Mouse (Mus musculus) monocyte, adult 59 days (primary cell): ENCODE results near the gene Hoxb3. TPM values are rescaled to one million over a fixed set of nuclear protein-coding genes. Genes with fewer than 3 reads are reported as not detected.

Experiments used
- total RNA-seq, 2 experiments: library from RNA; stranded (reverse); gene quantifications; one replicate each; pipeline ENCODE4 v1.2.4; 2023

Gene Hoxb3
- under 1 TPM; 0.21 to 0.50 TPM for total RNA-seq

GRCm38 (mm10) chr11:96323154-96323553 is at the start of gene Hoxb3:
TSS of gene Hoxb3 (plus strand) at chr11:96323326.

GRCm38 (mm10) chr11:96281855-96282570 is 41.1 kb upstream of the Hoxb3 start, which contains the start of gene Hoxb8:
TSS of gene Hoxb8 (plus strand) at chr11:96281905.

GRCm38 (mm10) chr11:96285771-96286738 is 37.1 kb upstream of the Hoxb3 start, which contains the start of gene Hoxb7:
TSS of gene Hoxb7 (plus strand) at chr11:96286623.

GRCm38 (mm10) chr11:96291681-96292564 is 31.2 kb upstream of the Hoxb3 start, which contains the start of gene Hoxb6:
TSS of gene Hoxb6 (plus strand) at chr11:96292476.

GRCm38 (mm10) chr11:96303151-96304099 is 19.7 kb upstream of the Hoxb3 start, which contains the start of gene Hoxb5:
TSS of gene Hoxb5 (plus strand) at chr11:96303336.

GRCm38 (mm10) chr11:96317608-96318367 is 5.3 kb upstream of the Hoxb3 start, which contains the start of gene Hoxb4:
TSS of gene Hoxb4 (plus strand) at chr11:96318267.

GRCm38 (mm10) chr11:96350341-96350624 is 27.2 kb downstream of the Hoxb3 start, which contains the start of gene Hoxb2:
TSS of gene Hoxb2 (plus strand) at chr11:96350525.

GRCm38 (mm10) chr11:96365441-96366091 is 42.4 kb downstream of the Hoxb3 start, which contains the start of gene Hoxb1:
TSS of gene Hoxb1 (plus strand) at chr11:96365752.

Other genes with a start within 250 kb of the Hoxb3 start
- 100 to 1,000 TPM in 1 of 2 experiments, 10 to 100 TPM in 1; 98.9 to 109 TPM for gene Atp5g1, start 247.7 kb upstream of the Hoxb3 start, total RNA-seq
- not detected for gene Calcoco2, start 211.4 kb upstream of the Hoxb3 start, total RNA-seq
- gene Ttll6, start 189.5 kb upstream of the Hoxb3 start, total RNA-seq = not detected
- gene Hoxb13, start 129.0 kb upstream of the Hoxb3 start, total RNA-seq = not detected
- gene Hoxb9, start 51.9 kb upstream of the Hoxb3 start, total RNA-seq = not detected
- not detected for gene Hoxb8, start 41.4 kb upstream of the Hoxb3 start, total RNA-seq
- not detected for gene Hoxb7, start 36.7 kb upstream of the Hoxb3 start, total RNA-seq
- gene Hoxb6, start 30.9 kb upstream of the Hoxb3 start, total RNA-seq = not detected
- gene Hoxb5, start 20.0 kb upstream of the Hoxb3 start, total RNA-seq = not detected
- gene Hoxb4, start 5.1 kb upstream of the Hoxb3 start, total RNA-seq = 1 to 10 TPM; 3.4 to 5.5 TPM
- gene Hoxb2, start 27.2 kb downstream of the Hoxb3 start, total RNA-seq = not detected
- not detected for gene Hoxb1, start 42.4 kb downstream of the Hoxb3 start, total RNA-seq
- under 1 TPM; 0.94 TPM for gene Skap1, start 141.3 kb downstream of the Hoxb3 start, total RNA-seq